Mouse (Mus musculus) spleen, postnatal 10 days (tissue): ENCODE data around the gene Gmfg.

Experiments used
- DNase-seq, 2 experiments: peaks; one replicate each; pipeline ENCODE4 v3.0.0; 2021 to 2022; ENCODE audit warnings: low spot score in 2 of 2

Gmfg gene

DNA sequence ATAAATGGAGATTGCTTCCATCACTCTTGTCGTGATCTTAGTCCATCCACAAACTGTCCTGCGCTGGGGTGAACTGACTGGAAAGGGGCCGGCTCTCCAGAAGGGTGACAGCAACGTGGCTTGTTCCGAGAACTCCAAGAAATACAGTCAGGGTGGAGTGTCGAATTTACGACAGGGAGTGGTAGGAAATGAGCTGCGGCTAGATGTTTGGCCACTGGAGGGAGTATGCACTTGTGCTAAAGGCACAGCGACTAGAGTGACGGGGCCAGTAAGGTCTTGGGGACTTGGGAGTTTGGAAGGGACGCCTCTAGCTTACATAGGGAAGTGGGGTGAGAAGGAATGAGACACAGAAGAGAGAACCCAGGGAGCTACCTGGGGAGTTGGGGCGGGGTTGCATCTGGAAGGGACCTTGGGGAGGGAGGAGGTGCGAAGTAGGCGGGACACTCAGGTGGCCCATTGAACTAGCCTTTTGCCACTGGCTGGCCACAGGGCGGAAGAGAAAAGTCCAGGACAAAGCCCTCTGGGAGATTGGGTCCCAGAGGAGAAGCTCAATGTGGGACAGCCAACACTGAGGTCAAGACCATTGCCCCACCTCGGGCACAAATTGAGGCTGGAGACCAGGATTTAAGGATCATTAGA is at the start of gene Gmfg:
TSS of gene Gmfg (plus strand) at position 516 of the 639 bp plus-strand sequence.
- peak; percentile 82 to 92 for DNase-seq

DNA sequence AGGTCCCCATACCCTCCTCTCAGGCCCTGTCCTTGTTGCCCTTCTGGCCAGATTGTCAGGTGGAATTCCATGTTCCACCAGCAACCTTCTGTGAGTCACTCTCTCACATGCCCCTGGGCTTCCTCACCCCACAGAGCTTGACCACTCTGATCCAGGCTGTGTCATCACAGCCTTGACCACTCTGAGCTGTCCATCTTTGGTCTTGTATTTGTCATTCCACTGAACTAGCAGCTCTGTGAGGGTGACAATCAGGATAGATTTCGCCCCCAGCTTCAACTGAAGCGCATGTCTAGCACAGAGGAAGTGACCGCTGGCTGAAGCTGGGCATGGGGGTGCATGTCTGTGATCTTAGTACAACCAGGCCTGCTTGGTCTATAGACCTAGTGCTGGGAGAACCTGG is 46.9 kb upstream of the Gmfg start:
- DNase-seq = no peak

DNA sequence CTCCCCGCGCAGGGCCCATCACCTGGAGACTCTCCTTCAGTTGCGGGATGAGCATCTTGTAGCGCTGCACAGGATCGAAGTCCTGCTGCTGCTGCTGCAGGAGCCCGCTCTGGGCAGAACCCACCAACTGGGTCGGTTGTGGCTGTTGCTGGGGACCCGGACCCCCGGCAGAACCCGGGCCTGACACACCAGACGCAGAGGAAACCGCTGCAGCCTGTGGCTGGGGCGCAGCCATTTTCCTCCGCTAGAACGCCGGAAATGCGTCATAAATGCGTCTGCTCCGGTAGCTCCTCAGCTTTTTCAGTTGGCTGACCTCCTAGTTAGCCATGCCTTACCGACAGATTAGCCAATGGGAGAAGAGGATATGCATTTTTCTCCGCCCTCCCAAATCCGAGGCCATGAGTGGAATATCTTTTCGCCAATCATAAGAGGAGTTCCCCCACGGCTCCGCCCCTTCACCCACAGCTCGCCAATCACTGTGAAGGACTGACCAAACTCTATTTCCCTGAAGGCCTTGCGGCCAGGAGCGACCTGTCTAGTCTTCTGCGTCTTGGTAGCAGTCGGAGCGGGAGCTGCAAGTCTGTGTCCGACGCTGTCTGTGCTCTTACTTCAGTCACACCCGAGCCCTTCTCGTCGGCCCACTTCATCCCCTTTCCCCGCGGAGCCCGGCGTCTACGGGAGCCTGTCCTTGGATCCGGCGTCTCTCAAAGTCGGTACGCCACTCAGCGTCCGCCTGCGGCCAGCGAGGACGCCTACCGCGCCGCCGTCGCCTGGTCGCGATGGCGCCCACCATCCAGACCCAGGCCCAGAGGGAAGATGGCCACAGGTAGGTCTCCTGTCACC is 44.6 kb upstream of the Gmfg start, which contains the start of the genes Med29 and Paf1:
TSS of gene Med29 (minus strand) at position 280 of the 843 bp plus-strand sequence.
TSS of gene Paf1 (plus strand) at position 523 of the 843 bp plus-strand sequence.
- DNase-seq = peak; percentile 88 to 97

DNA sequence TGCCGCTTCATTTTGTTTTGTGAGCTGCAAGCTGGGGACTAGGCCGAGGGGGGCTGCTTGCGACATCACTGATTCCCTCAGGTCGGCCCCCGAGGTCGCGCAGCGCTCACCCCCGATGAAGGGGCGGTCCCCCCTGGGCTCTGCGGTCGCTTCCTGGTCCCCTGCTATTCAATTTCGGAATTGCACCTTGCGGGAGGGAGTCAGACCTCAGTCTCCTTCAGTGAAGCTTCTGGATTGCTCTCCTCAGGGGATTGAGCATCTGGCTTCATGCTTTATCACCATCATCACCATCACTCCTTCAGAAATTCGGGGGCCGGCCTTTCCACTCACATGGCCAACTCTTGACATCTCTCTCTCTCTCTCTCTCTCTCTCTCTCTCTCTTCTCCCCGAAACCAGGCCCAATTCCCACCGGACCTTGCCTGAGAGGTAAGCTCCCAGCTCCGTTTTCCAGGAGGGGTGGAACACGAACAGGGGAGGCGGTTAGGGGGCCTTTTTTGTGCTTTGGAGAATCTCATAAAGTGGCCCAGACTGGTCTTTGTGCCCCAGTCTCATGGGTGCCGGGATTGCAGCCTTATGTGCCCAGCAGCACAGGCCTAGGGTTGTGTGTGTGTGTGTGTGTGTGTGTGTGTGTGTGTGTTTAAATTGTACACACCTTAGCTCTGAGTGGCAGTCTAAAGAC is 43.8 kb upstream of the Gmfg start:
- peak in 1 of 2 experiments; percentile 47 for DNase-seq

DNA sequence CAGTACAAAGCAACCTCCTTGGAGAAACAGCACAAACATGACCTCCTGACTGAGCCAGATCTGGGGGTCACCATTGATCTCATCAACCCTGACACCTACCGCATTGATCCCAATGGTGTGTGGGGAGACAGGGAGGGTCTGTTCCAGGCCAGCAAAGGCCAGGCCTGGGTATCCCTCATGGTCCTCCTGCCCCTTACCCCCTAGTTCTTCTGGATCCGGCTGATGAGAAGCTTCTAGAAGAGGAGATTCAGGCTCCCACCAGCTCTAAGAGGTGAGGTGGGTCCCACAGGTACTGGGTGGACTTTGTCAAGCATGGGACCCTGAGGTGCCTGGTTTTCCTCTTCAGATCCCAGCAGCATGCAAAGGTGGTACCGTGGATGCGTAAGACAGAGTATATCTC is 41.8 kb upstream of the Gmfg start:
- DNase-seq = no peak

DNA sequence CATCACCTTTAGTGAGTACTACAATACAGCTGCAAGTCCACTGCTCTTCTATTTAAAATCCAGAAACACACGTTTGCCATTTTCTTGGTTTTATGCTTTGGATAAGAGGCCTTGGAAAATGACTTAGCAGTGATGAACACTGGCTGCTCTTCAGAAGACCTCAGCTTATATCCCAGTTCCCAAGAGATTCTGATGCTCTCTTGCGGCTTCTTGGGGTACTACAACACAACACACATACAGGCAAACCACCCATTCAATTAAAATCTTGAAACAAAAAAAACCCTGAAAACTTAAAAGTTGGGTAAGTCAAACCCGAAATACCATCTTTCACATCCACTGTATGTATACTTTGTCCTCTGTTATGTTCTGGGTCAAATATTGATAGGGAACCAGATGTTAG is 39.2 kb upstream of the Gmfg start:
- DNase-seq = peak in 1 of 2 experiments; percentile 55

DNA sequence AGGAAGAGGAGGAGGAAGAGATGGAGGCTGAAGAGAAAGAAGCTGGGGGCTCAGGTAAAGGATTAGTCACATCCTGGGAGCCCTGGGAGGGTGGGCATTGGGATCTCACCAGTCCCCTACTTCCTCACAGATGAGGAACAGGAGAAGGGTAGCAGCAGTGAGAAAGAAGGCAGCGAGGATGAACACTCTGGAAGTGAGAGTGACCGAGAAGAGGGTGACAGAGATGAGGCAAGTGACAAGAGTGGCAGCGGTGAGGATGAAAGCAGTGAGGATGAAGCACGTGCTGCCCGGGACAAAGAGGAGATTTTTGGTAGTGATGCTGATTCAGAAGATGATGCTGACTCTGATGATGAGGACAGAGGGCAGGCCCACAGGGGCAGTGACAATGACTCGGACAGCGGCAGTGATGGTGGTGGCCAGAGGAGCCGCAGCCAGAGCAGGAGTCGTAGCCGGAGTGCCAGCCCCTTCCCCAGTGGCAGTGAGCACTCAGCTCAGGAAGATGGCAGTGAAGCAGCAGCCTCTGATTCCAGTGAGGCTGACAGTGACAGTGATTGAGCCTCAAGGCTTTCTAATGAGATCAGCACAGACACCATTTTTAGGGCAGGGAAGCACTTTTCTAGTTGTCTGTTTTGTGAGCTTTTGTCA is 38.4 kb upstream of the Gmfg start:
- DNase-seq = no peak

DNA sequence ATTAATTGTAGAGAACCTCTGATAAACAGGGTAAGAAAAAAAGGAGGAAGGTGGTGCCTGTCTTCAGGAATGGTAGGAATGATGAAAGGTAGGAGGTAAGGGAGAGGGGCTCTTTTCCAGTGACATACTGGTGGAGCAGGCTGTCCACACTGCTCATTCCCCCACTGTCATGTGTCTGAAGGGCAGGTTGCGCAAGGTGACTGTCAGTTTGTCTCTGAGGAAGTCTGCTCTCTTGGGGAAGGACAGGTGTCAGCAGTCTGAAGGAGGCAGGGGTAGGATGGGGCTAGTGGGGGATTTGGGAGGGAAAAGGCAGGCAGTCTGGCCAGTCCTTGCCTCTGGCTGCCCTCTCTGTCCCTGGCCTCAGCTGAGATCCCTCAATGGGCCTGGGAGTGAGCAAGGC is 36.2 kb upstream of the Gmfg start:
- no peak for DNase-seq

DNA sequence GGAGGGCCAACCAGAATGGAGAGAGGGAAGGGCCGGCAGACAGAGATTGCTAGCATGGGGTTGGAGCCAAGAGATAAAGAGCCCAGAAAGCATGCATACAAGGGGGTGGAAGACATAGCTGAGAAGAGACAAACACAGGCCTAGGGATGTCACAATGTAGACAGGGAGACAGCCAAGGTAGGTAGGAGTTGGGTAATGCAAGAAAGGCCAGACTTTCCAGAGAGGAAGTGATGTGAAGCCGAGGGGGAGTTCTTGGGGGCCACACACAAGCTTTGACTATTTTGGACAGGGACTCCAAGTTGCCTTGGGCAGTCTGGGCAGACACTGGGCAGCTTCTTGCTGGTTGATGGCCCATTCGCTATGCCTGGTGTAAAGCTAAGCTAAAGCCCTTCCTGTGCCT is 35.3 kb upstream of the Gmfg start:
- no peak for DNase-seq

DNA sequence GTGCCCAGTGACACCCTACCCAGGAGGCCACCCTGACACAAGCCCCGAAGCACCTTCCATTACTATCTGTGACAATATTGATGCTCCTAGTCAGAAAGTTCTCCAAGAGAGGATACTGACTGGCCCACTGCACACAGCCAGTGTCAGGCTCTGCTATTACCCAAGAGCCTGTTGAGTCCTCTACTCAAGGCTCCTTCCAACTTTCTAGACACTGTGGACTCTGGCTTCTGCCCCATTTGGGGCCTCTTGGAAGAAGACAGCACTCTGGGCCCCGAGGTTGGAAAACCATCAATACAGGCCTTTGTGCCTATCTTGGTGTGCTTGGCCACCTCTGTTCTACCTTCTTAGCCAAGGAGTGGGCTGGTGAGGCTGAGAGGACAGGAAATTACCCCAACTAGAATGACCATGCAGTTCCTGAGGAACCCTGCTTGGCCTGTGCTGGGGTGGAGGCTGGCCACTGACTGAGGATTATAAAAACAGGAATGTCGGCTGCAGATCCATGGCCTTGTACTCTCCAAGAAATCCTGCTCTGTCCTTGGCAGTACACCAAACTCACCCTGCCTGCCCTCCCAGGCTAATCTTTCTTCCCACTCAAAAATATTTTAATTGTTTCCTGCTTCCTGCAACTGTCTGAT is 26.3 kb upstream of the Gmfg start:
- DNase-seq = no peak

DNA sequence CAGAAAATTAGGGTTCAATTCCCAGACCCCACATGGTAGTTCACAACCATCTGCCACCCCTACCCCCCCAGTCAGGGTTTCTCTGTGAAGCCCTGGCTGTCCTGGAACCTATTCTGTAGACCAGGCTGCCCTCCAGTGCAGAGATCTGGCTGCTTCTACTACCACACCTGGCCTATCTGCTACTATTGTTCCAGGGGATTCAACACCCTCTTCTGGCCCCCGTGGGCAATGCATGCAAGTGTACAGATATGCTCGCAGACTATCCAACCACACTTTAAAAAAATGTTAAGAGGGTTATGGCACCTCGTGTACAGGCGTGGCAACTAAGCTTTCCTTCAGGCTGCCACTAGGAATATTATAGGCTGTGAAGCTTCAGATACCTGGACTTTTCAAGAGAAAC is 24.4 kb upstream of the Gmfg start:
- peak in 1 of 2 experiments; percentile 47 for DNase-seq

DNA sequence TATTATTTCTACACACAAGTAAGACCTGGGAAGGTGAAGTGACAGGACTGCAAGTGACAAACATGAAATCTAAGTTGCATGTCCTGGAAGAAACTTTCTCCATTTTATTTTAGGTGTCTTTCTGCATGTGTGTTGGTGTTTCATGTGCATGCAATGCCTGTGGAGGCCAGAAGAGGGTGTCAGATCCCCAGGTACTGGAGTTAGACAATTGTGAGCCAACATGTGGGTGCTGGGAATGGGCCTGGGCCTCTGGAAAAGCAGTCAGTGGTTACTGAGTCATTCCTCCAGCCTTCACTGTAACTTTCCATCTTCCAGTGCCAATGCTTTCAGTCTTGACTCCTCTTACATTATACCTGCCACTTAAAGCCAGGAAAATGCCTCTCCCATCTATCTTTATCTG is 19.9 kb upstream of the Gmfg start:
- DNase-seq = no peak

DNA sequence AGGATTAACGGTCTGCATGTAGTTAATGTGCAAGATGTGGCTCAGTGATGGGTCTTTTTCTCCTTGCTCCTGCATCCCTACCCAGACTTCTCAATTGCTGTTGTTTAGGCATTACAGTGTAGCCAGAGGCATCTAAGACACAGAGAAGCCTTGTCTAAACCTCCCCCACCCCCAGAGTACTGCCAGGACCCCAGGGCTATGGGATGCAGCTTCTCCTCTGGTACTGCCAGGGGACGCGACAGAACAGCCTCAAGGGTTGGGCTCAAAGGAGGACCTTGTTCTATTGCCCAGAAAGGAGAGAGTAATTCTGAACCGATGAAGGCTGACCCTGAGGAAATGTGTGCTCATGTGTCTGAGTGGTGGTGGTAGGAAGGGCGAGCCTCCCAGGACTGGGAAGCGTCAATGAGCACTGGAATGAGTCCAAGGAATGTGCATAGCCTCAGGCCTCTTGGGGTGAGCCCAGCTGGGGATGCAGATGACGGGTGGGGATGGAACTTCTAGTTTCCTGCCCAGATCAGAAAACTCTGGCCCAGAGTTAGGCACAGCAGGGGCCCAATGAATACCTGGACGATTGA is 19.1 kb upstream of the Gmfg start:
- DNase-seq = no peak

DNA sequence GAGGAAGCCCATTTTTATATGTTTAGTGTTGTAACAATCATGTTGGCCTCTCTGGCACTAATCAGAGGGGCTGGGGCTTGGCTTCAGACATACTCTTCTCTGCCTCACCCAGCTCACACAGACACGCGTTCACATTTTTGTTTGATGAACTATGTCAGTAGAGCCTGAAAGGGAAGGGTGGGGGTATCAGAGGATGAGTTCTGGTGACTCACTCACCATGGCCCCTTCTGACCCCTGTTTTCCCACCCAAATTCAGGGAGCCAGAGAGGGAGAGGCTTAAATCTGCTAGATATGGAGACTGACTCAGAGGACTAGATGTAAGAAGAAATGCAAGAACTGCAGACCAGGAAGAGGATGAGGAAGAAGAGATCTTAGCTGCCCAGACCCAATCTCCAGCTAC is 17.8 kb upstream of the Gmfg start:
- no peak for DNase-seq

DNA sequence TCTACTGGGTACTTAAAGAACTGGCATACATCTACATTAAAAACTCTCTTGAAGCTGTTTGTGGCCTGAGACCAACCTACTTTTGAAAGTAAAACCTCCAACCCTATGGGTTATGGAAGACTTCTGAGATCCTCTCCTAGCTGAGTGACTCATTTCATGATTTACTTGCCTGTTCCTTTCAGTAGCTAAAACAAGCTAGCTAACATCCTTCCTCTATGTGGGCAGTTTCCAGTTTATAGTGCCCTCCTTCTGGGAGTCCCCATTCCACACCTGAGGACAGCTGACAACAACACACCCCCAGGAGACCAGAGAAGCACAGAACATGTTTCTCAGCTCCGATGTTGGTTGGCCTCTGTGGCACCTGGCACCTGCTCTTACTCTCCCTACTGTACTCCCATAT is 14.2 kb upstream of the Gmfg start:
- no peak for DNase-seq

DNA sequence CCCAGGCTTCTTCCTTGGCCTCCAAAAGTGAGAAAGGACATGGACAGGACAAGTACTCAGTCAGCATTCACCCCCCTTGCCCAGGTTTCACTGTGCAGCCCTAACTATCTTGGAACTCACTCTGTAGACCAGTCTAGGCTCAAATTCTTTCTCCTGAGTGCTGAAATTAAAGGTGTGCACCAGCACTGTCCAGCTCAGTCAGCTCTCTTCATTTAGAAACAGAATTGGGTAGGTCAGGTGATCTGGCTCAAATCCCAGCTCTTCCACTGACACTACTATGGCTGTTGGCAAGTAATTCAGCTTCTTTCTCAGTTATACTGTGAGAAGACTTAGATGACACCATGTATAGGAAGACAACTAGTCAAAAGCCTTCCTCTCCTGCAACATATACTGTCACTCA is 9.5 kb upstream of the Gmfg start:
- DNase-seq = no peak

DNA sequence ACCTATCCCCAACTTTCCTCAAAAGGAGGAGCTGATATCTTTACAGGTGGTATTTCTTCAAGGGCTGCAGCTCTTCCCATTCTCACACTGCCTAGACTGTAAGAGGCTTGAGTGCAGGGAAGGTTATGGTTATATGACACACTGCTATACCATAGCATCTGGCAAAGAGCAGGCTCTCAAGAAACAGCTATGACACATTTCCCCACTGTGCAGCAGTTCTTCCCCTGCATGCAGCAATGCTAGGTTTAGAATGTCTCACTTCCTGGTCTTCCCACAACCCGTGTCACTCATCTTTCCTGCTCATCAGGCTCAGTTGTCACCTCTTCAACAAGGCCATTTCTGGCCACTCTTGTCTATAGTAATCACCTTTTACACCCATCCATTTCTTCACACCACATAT is 6.7 kb upstream of the Gmfg start:
- no peak for DNase-seq

DNA sequence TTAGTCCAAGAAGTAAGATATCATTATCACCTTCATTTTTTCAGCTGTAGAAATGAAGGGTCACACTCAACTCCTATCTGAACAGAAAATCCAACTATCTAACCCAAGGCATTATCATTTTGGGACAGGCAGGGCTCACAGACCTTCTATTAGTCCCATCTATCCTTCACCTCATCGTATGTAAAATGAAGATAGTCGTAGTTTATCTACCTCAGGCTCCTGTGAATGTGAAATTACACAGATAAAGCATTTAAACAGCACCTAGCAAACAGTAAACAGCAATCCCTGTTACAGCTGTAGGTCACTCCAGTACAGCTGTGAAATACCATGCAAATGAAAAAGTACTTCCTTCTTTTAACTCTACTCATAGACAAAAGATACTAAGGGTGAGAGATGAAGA is 5.0 kb upstream of the Gmfg start:
- DNase-seq = no peak

DNA sequence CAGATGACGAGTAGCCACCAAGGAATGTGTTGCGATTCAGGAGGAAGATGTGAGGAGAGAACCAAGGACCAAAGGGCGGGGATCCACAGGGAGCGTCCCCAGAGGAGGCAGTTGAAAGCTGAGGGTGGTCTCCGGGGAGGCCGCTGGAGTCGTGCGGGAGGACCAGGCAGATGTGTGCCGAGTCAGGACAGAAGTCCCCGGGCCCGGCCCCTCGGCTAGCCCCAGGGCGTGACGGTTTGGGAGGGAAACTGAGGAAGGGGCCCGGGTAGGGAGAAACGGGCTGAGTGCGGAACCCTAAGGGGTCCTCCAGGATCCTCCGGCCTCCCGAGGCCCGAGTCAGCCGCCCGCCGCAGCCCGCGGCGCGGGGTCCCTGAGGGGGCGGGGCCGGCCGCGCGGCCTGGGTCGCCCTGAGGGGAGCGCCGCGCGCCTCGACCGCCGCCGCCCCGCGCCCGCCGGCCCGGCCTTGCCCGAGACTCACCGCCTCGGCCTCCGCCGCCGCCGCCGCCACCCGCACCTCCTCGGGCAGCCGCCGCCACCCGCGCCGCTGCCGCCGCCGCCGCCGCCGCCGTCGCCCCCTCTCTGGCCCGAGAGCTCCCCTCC is 1.5 kb upstream of the Gmfg start:
- peak; percentile 46 to 50 for DNase-seq

DNA sequence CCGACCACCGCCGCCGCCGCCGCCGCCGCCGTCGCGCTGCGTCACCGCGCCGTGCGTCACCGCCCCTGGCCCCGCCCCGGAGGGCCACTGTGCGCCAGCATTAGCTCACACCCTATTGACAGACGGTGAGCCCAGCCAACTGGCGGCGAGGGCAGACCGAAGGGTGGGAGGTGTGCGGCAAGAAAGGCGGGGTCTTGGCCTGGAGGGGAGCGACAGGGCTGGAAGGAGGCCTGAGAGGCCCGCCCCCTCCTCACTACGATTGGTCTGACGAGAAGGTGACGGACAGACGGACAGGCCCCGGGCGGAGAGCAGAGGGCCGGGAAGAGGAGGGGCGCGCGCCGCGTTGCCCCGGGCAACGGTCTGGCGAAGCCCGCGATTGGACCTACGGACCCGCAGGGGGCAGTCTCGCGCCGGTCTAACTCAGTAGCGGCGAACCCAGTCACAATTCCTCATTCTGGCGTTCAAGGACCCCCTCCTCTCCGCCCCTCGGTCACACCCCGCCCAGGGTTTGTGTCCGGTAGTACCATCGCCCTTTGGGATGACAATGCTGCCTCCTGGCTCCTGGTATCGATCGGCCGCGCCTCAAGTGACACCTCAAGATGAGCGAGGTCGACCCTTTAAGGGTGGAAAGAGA is 859 bp upstream of the Gmfg start:
- DNase-seq = peak; percentile 99 to 100
